36 mouse cellular contexts compared by ENCODE assay signal in the genomic region with DNA sequence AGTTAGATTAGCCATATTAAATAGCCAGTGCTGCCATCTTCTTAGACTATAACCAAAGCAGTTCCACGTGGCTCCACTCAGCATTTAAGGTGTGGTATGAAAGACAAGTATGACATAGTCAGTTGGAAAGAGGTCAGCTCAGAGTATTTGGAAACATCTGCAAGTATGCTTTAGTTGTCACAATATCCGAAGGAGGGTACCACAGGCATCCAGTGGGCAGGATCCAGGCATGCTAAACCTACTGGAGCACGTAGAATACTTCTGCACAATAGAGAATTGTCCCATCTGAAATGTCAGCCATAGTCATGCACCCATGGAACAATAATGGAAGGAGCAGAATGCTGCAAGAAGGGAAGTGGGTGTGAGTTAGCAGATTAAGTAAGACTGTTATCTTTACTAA. TPM values are rescaled to one million over a fixed set of nuclear protein-coding genes. Genes with fewer than 3 reads are reported as not detected.
DNase-seq lines count a peak whose midpoint lies in the region; ATAC-seq and TF ChIP-seq lines count a peak whose summit lies in the region.
"Had no signal": no experiment of that assay in that cellular context is flagged by ENCODE, and none has a peak within 500 bp of the region (broad histone marks: within the 10 kb centered on the region; RNA-seq: fewer than 3 reads in every experiment).

No protein-coding gene starts in this region.

- H3K79me2 ChIP-seq in heart, adult 2 months (replicated peaks; ENCODE audit: control insufficient read depth, insufficient read depth, low read length) = no peaks in the 10 kb centered on the region

- no peaks in the 10 kb centered on the region for H3K27me3 ChIP-seq in heart, embryonic 14.5 days (ENCODE audit: control insufficient read depth, insufficient read depth, low read length)
- H3K27me3 ChIP-seq in heart, adult 2 months (ENCODE audit: control insufficient read depth, insufficient read depth, low read length) = no peaks in the 10 kb centered on the region
- no peaks in the 10 kb centered on the region for H3K27me3 ChIP-seq in heart, postnatal 0 days (ENCODE audit: control insufficient read depth, insufficient read depth, low read length)
- no peaks in the 10 kb centered on the region for H3K27me3 ChIP-seq in Patski
- H3K27me3 ChIP-seq: embryonic facial prominence, embryonic 12.5 days; embryonic facial prominence, embryonic 15.5 days; forebrain, embryonic 13.5 days; hindbrain, embryonic 13.5 days; intestine, embryonic 15.5 days had no signal

- DNase-seq in heart, adult 2 months = no peak
- no peak for DNase-seq in heart, postnatal 0 days (ENCODE audit: low spot score)
- DNase-seq in heart, adult 9 months (ENCODE audit: low spot score in 2 of 2) = no peak
- peak; percentile 58 for DNase-seq in Patski (ENCODE audit: low read depth, low spot score)
- DNase-seq in kidney, adult 9 months = no peak
- DNase-seq: adrenal gland, adult 2 months; adrenal gland, postnatal 14 days; cerebellum, adult 11 months; cerebellum, adult 2 months; cerebellum, adult 9-11 months; cerebellum, postnatal 25 days; gastrocnemius, postnatal 14 days; heart, adult 11 months; kidney, adult 11 months; kidney, adult 8-10 months had no signal

- peaks cover 7 to 11% of the 10 kb centered on the region in 2 experiments for H3K4me1 ChIP-seq in heart, embryonic 14.5 days (ENCODE audit: control insufficient read depth in 2 of 2, insufficient read depth in 2 of 2, low read length in 2 of 2)
- peaks cover 1% of the 10 kb centered on the region; the same call in 1 of the 2 replicates for H3K4me1 ChIP-seq in heart, adult 2 months (ENCODE audit: control insufficient read depth, insufficient read depth, low read length)
- peaks cover 11% of the 10 kb centered on the region for H3K4me1 ChIP-seq in heart, postnatal 0 days (ENCODE audit: control insufficient read depth, insufficient read depth)
- H3K4me1 ChIP-seq: embryonic facial prominence, embryonic 12.5 days; embryonic facial prominence, embryonic 15.5 days; forebrain, embryonic 10.5 days; forebrain, embryonic 13.5 days; hindbrain, embryonic 10.5 days; hindbrain, embryonic 13.5 days had no signal

- CTCF ChIA-PET in Patski (lab: Charles Lee) = interaction anchor here (1.7 to 2.1 kb wide), 2 partner anchors 12 to 56 kb away, joined by 4 to 6 read pairs; no protein-coding TSS in a partner anchor

- ATAC-seq in heart, embryonic 14.5 days (ENCODE audit: insufficient number of reproducible peaks, insufficient read depth, low FRiP score, low read depth) = no peak
- ATAC-seq in heart, postnatal 0 days (ENCODE audit: insufficient read depth, low read depth) = no peak
- ATAC-seq in Patski = peak; percentile 93
- ATAC-seq in erythroid progenitor cell, adult 5-6 weeks (replicated peaks; ENCODE audit: low FRiP score, poor library complexity, severe bottlenecking) = no peak
- ATAC-seq: CD4-positive, CD25-positive, alpha-beta regulatory T cell, adult 4 months; forebrain, embryonic 13.5 days; forebrain, embryonic 16.5 days; hindbrain, embryonic 16.5 days; intestine, embryonic 15.5 days had no signal

- in situ Hi-C loops in Patski (cut with MboI; ENCODE audit: low pct_unique_long_range_greater_than_20kb) = no loop called here

- no peaks in the 10 kb centered on the region for H3K9me3 ChIP-seq in heart, embryonic 14.5 days (ENCODE audit: control insufficient read depth, low read length)
- H3K9me3 ChIP-seq in heart, postnatal 0 days (replicated peaks; ENCODE audit: control insufficient read depth, low read length) = no peaks in the 10 kb centered on the region
- H3K9me3 ChIP-seq: embryonic facial prominence, embryonic 12.5 days; embryonic facial prominence, embryonic 15.5 days; forebrain, embryonic 10.5 days; forebrain, embryonic 13.5 days; hindbrain, embryonic 10.5 days; hindbrain, embryonic 13.5 days; intestine, embryonic 15.5 days had no signal

- H3K27ac ChIP-seq in heart, embryonic 14.5 days (replicated peaks in 1 of 2; ENCODE audit: control insufficient read depth in 1 of 2, insufficient read depth in 1 of 2, low read depth in 2 of 2, low read length in 2 of 2) = peak overlapping the region; percentile 49 to 55; a peak in 3 of 4 replicates
- H3K27ac ChIP-seq in heart, adult 2 months = no peak overlapping the region
- H3K27ac ChIP-seq in heart, postnatal 0 days (ENCODE audit: low read depth) = peak overlapping the region; percentile 22; the same call in 1 of the 2 replicates
- H3K27ac ChIP-seq: embryonic facial prominence, embryonic 12.5 days; embryonic facial prominence, embryonic 15.5 days; forebrain, embryonic 10.5 days; forebrain, embryonic 13.5 days; hindbrain, embryonic 10.5 days; hindbrain, embryonic 13.5 days; intestine, embryonic 15.5 days had no signal

- 63% methylated on average over 3 of the region's 3 CpGs for WGBS in heart, embryonic 14.5 days
- WGBS in heart, adult 2 months = 58% methylated on average over 3 of the region's 3 CpGs
- WGBS in heart, postnatal 0 days = 71% methylated on average over 3 of the region's 3 CpGs

- TF ChIP-seq POLR2A in heart, adult 2 months (IDR thresholded peaks at IDR 0.05; ENCODE audit: insufficient read depth, low read depth, low read length) = no peak

- no peak overlapping the region for H3K4me3 ChIP-seq in heart, embryonic 14.5 days (ENCODE audit: control insufficient read depth in 1 of 2, insufficient read depth in 1 of 2, low read depth in 1 of 2, low read length in 2 of 2)
- H3K4me3 ChIP-seq in heart, adult 2 months = no peak overlapping the region
- H3K4me3 ChIP-seq in heart, postnatal 0 days (ENCODE audit: low read depth, low read length) = no peak overlapping the region
- H3K4me3 ChIP-seq: embryonic facial prominence, embryonic 12.5 days; embryonic facial prominence, embryonic 15.5 days; erythroblast, embryonic 14.5 days; forebrain, embryonic 10.5 days; forebrain, embryonic 13.5 days; hindbrain, embryonic 10.5 days; hindbrain, embryonic 13.5 days; intestine, embryonic 15.5 days had no signal

- no peak overlapping the region for H3K9ac ChIP-seq in heart, embryonic 14.5 days (ENCODE audit: low read length)
- H3K9ac ChIP-seq in heart, adult 2 months (ENCODE audit: low read depth, low read length) = no peak overlapping the region
- no peak overlapping the region for H3K9ac ChIP-seq in heart, postnatal 0 days (replicated peaks; ENCODE audit: low read depth, low read length)
- H3K9ac ChIP-seq: embryonic facial prominence, embryonic 12.5 days; embryonic facial prominence, embryonic 15.5 days; forebrain, embryonic 13.5 days; hindbrain, embryonic 13.5 days; intestine, embryonic 15.5 days had no signal

- intact Hi-C loops in heart, adult 2 months (cut with DNase I) = no loop called here

- POLR2A ChIA-PET in Patski (lab: Charles Lee) = no interaction called here

- H3K36me3 ChIP-seq in heart, embryonic 14.5 days (ENCODE audit: control insufficient read depth, insufficient read depth, low read length) = no peaks in the 10 kb centered on the region
- H3K36me3 ChIP-seq in heart, adult 2 months (ENCODE audit: control insufficient read depth, insufficient read depth, low read length) = no peaks in the 10 kb centered on the region
- H3K36me3 ChIP-seq in heart, postnatal 0 days (replicated peaks; ENCODE audit: control insufficient read depth, insufficient read depth, low read length) = no peaks in the 10 kb centered on the region
- H3K36me3 ChIP-seq: embryonic facial prominence, embryonic 12.5 days; embryonic facial prominence, embryonic 15.5 days; forebrain, embryonic 10.5 days; hindbrain, embryonic 10.5 days; hindbrain, embryonic 13.5 days; intestine, embryonic 15.5 days had no signal

- no peak for TF ChIP-seq CTCF in heart, adult 2 months (IDR thresholded peaks at IDR 0.05)
- TF ChIP-seq CTCF in heart, postnatal 0 days (IDR thresholded peaks at IDR 0.05; ENCODE audit: low read depth) = no peak
- TF ChIP-seq CTCF in Patski (IDR thresholded peaks at IDR 0.05) = no peak

- no peak for TF ChIP-seq EP300 in heart, adult 2 months (IDR thresholded peaks at IDR 0.05; ENCODE audit: insufficient read depth, low read depth, low read length)
- no peak for TF ChIP-seq EP300 in heart, postnatal 0 days (IDR thresholded peaks at IDR 0.05; ENCODE audit: low read depth)

- H3K4me2 ChIP-seq in heart, embryonic 14.5 days (ENCODE audit: low read length) = no peak overlapping the region
- no peak overlapping the region for H3K4me2 ChIP-seq in heart, postnatal 0 days (ENCODE audit: low read depth, low read length)
- H3K4me2 ChIP-seq: embryonic facial prominence, embryonic 12.5 days; embryonic facial prominence, embryonic 15.5 days; forebrain, embryonic 13.5 days; heart, embryonic 11.5 days; hindbrain, embryonic 13.5 days; intestine, embryonic 15.5 days had no signal

RNA-seq across cellular contexts. Expression of a gene that starts 3.7 kb away (rescaled TPM):
- 0.36 TPM in 1 of 2 replicates, not detected in the other for polyA plus RNA-seq in heart, embryonic 14.5 days (2014; fragmentation: Nextera tagmentation; extraction: Ambion mirVana)
- not detected for total RNA-seq in heart, adult 2 months (2021)
- polyA plus RNA-seq in heart, adult 2 months (2012; rRNA removed) = 0.20 TPM in 1 of 2 replicates, not detected in the other
- total RNA-seq in heart, postnatal 0 days (2014; rRNA removed; ENCODE audit: low replicate concordance) = not detected in 2 replicates
- polyA plus RNA-seq in heart, postnatal 0 days (2015; fragmentation: Nextera tagmentation; extraction: Ambion mirVana) = 0.15 TPM in 1 of 2 replicates, not detected in the other
- polyA plus RNA-seq in Patski (2021) = 2.6 TPM
- not detected in 2 replicates for total RNA-seq in erythroid progenitor cell, adult 5-6 weeks (2015; ENCODE audit: low replicate concordance)
- total RNA-seq in erythroid progenitor cell, adult 5-6 weeks (2017; ENCODE audit: low replicate concordance) = not detected in 2 replicates
- total RNA-seq: adrenal gland, adult 2 months; adrenal gland, postnatal 14 days; adrenal gland, postnatal 4 days; common myeloid progenitor, adult 5-6 weeks; gastrocnemius, adult 18-20 months; gastrocnemius, postnatal 14 days; gastrocnemius, postnatal 4 days; heart, postnatal 36 days had no signal
- polyA plus RNA-seq: adrenal gland, adult 2 months; C2C12; cerebellum, adult 2 months; erythroblast, embryonic 14.5 days; forebrain, embryonic 10.5 days; forebrain, embryonic 13.5 days; forebrain, embryonic 16.5 days; hindbrain, embryonic 13.5 days; hindbrain, embryonic 16.5 days had no signal

RNA-seq across cellular contexts. Expression of a gene that starts 39.2 kb away (rescaled TPM):
- 0.20 TPM in 1 of 2 replicates, not detected in the other for polyA plus RNA-seq in heart, embryonic 14.5 days (2014; fragmentation: Nextera tagmentation; extraction: Ambion mirVana)
- total RNA-seq in heart, adult 2 months (2021) = not detected
- 0.08 TPM in 1 of 2 replicates, not detected in the other for polyA plus RNA-seq in heart, adult 2 months (2012; rRNA removed)
- not detected in 2 replicates for total RNA-seq in heart, postnatal 0 days (2014; rRNA removed; ENCODE audit: low replicate concordance)
- polyA plus RNA-seq in heart, postnatal 0 days (2015; fragmentation: Nextera tagmentation; extraction: Ambion mirVana) = 0.16 TPM in 1 of 2 replicates, not detected in the other
- 0.27 TPM for polyA plus RNA-seq in Patski (2021)
- not detected in 2 replicates for total RNA-seq in erythroid progenitor cell, adult 5-6 weeks (2015; ENCODE audit: low replicate concordance)
- total RNA-seq in erythroid progenitor cell, adult 5-6 weeks (2017; ENCODE audit: low replicate concordance) = not detected in 2 replicates
- total RNA-seq: adrenal gland, adult 2 months; adrenal gland, postnatal 14 days; common myeloid progenitor, adult 5-6 weeks; ES-E14; gastrocnemius, adult 18-20 months; gastrocnemius, postnatal 14 days; gastrocnemius, postnatal 4 days; heart, postnatal 36 days had no signal
- polyA plus RNA-seq: adrenal gland, adult 2 months; C2C12; CD4-positive, CD25-positive, alpha-beta regulatory T cell, adult 4 months; erythroblast, embryonic 14.5 days; heart, embryonic 11.5 days; intestine, embryonic 15.5 days had no signal

RNA-seq across cellular contexts. Expression of a gene that starts 59.6 kb away (rescaled TPM):
- not detected in 2 replicates for polyA plus RNA-seq in heart, embryonic 14.5 days (2014; fragmentation: Nextera tagmentation; extraction: Ambion mirVana)
- not detected for total RNA-seq in heart, adult 2 months (2021)
- not detected in 2 replicates for polyA plus RNA-seq in heart, adult 2 months (2012; rRNA removed)
- not detected in 2 replicates for total RNA-seq in heart, postnatal 0 days (2014; rRNA removed; ENCODE audit: low replicate concordance)
- polyA plus RNA-seq in heart, postnatal 0 days (2015; fragmentation: Nextera tagmentation; extraction: Ambion mirVana) = not detected in 2 replicates
- polyA plus RNA-seq in Patski (2021) = not detected
- not detected in 2 replicates for total RNA-seq in erythroid progenitor cell, adult 5-6 weeks (2015; ENCODE audit: low replicate concordance)
- total RNA-seq in erythroid progenitor cell, adult 5-6 weeks (2017; ENCODE audit: low replicate concordance) = not detected in 2 replicates
- total RNA-seq: adrenal gland, adult 2 months; adrenal gland, postnatal 14 days; adrenal gland, postnatal 4 days; common myeloid progenitor, adult 5-6 weeks; ES-E14; gastrocnemius, adult 18-20 months; gastrocnemius, postnatal 14 days; gastrocnemius, postnatal 4 days; heart, postnatal 36 days had no signal
- polyA plus RNA-seq: adrenal gland, adult 2 months; C2C12; CD4-positive, CD25-positive, alpha-beta regulatory T cell, adult 4 months; cerebellum, adult 2 months; embryonic facial prominence, embryonic 12.5 days; erythroblast, embryonic 14.5 days; forebrain, embryonic 10.5 days; forebrain, embryonic 13.5 days; forebrain, embryonic 16.5 days; hindbrain, embryonic 10.5 days; hindbrain, embryonic 13.5 days; hindbrain, embryonic 16.5 days; intestine, embryonic 15.5 days had no signal
